Mouse (Mus musculus) right cerebral cortex, postnatal 36 days (tissue): ENCODE results near the gene Dync2h1.
A peak's percentile ranks its signal among the peaks of the same experiment; 100 is the strongest.
"Not testable (repeated sequence)": the region's sequence is repeated elsewhere in the genome, so short reads cannot be mapped to it uniquely, and the experiment has no call there.

Experiments
- DNase-seq, 2 experiments: peaks; one replicate each; pipeline ENCODE4 v3.0.0; 2022; ENCODE audit warnings: low spot score in 2 of 2, mixed read lengths in 1 of 2

Dync2h1 gene

GRCm38 (mm10) chr9:7032553-7032952, 151.7 kb downstream of the Dync2h1 start:
- DNase-seq, result no peak

GRCm38 (mm10) chr9:7015600-7015999, 168.6 kb downstream of the Dync2h1 start:
- DNase-seq, result no peak

- DNase-seq, result no peak
These were observed 169.5 kb downstream of the Dync2h1 start for GRCm38 (mm10) chr9:7014733-7015132.

- no peak for DNase-seq
These were observed 174.5 kb downstream of the Dync2h1 start for GRCm38 (mm10) chr9:7009785-7010184.

- DNase-seq, result no peak
These were observed 189.4 kb downstream of the Dync2h1 start for GRCm38 (mm10) chr9:6994865-6995264.

GRCm38 (mm10) chr9:6994275-6994674, 190.0 kb downstream of the Dync2h1 start:
- no peak for DNase-seq

GRCm38 (mm10) chr9:6988893-6989685, 195.2 kb downstream of the Dync2h1 start:
- no peak for DNase-seq

- peak in 1 of 2 experiments; percentile 17 for DNase-seq
These were observed 198.1 kb downstream of the Dync2h1 start for GRCm38 (mm10) chr9:6986161-6986560.

- DNase-seq, result no peak
These were observed 215.1 kb downstream of the Dync2h1 start for GRCm38 (mm10) chr9:6969171-6969570.

GRCm38 (mm10) chr9:6965006-6965405, 219.2 kb downstream of the Dync2h1 start:
- DNase-seq, result no peak

- DNase-seq, result no peak
These were observed 225.9 kb downstream of the Dync2h1 start for GRCm38 (mm10) chr9:6958311-6958710.

- DNase-seq, result no peak
These were observed 256.7 kb downstream of the Dync2h1 start for GRCm38 (mm10) chr9:6927399-6928035.

GRCm38 (mm10) chr9:6913471-6913870, 270.8 kb downstream of the Dync2h1 start:
- DNase-seq, result no peak

GRCm38 (mm10) chr9:6910537-6910936, 273.7 kb downstream of the Dync2h1 start:
- not testable (repeated sequence) for DNase-seq

- DNase-seq, result no peak
These were observed 282.6 kb downstream of the Dync2h1 start for GRCm38 (mm10) chr9:6901620-6902019.

GRCm38 (mm10) chr9:6891331-6891730, 292.9 kb downstream of the Dync2h1 start:
- no peak for DNase-seq

GRCm38 (mm10) chr9:6881187-6881984, 302.9 kb downstream of the Dync2h1 start:
- no peak for DNase-seq
